12 mouse cellular contexts compared by ENCODE assay signal in the genomic region with DNA sequence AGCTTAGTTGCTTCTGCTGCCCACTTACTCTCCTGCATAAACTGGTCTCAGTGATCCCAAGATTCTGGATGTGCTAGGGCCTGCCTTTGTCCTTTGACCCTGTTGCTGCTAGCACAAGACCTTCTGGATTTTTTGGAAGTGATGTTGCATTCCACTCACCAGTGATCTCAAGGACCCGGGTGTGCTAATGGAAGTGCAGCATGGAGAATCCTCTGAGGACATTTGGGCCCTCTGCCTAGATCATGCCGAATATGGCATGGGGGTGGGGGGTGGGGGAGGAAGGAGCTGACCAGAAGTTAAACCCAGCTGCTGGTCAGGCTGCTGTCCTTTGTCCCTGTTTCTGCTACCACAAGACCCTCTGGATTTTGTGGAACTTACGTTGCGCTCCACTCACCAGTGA. TPM values are rescaled to one million over a fixed set of nuclear protein-coding genes. Genes with fewer than 3 reads are reported as not detected.
"Had no signal": no experiment of that assay in that cellular context is flagged by ENCODE, and none has a peak within 500 bp of the region (broad histone marks: within the 10 kb centered on the region; RNA-seq: fewer than 3 reads in every experiment).

No protein-coding gene starts in this region.

RNA-seq across cellular contexts. Expression of a gene that starts 14.5 kb away (rescaled TPM):
- polyA plus RNA-seq: small intestine, adult 2 months; spleen, adult 2 months; stomach, postnatal 0 days; thymus, adult 2 months had no signal

RNA-seq across cellular contexts. Expression of a gene that starts 42.8 kb away (rescaled TPM):
- polyA plus RNA-seq: neural tube, embryonic 13.5 days; neural tube, embryonic 14.5 days; neural tube, embryonic 15.5 days; small intestine, adult 2 months; spleen, adult 2 months; stomach, embryonic 14.5 days; stomach, embryonic 15.5 days; stomach, embryonic 16.5 days; stomach, postnatal 0 days; testis, adult 2 months; thymus, adult 2 months; thymus, postnatal 0 days had no signal
